Mouse (Mus musculus): ENCODE measurements around the gene Bnip3.

DNA sequence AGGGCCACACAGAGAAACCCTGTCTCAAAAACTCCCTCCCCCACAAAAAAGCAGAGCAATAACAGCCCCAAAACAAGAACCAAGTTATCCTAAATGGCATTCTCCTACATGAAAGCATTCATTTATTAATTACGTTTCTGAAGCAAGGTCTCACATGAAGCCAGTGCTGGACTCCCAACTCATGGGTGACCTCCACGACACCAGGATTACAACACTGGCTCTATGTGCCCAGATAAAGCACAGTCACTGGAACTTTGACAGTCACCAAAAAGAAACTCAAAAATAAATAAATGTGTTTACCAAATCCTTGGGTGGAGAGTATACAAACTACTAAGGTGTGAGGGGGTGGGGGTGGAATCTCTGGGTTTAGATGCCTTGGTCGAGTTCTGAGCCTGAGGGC, 4.3 kb upstream of the Bnip3 start:
- TF ChIP-seq CTCF (IDR thresholded peaks at IDR 0.05; ENCODE audit: extremely low read depth, insufficient read length, insufficient replicate concordance, low read depth, low read length) (no peak), POLR2A (IDR thresholded peaks at IDR 0.05; ENCODE audit: low read depth, low read length) (no peak)

Data from small intestine, adult 2 months (tissue).